Mouse (Mus musculus) lung, adult 2 months (tissue): ENCODE data around the gene Lyst.

Experiments used
- CTCF ChIP-seq: fragments of 200-500 bp; IDR thresholded peaks from 2 replicates; pipeline ENCODE4 v1.5.1; 2011; ENCODE audit warnings: mild to moderate bottlenecking, low read length, control low read depth; ENCODE audit not compliant: insufficient read depth
- POLR2A ChIP-seq: fragments of 200-500 bp; IDR thresholded peaks from 2 replicates; pipeline ENCODE4 v1.6.1; 2011; ENCODE audit warnings: low read depth, mild to moderate bottlenecking, control low read depth, low read length, borderline replicate concordance; ENCODE audit errors: extremely low read depth

GRCm38 (mm10) chr13:13681642-13682041, 91.4 kb downstream of the Lyst start:
- TF ChIP-seq POLR2A, result no peak
- TF ChIP-seq CTCF, result no peak
